Mouse (Mus musculus) kidney, adult 18-20 months (tissue): ENCODE data around the gene Lingo2.
"Not testable (repeated sequence)": the region's sequence is repeated elsewhere in the genome, so short reads cannot be mapped to it uniquely, and the experiment has no call there.

Experiments
- DNase-seq: peaks from one replicate; pipeline ENCODE4 v3.0.0; 2021

Gene Lingo2

DNA sequence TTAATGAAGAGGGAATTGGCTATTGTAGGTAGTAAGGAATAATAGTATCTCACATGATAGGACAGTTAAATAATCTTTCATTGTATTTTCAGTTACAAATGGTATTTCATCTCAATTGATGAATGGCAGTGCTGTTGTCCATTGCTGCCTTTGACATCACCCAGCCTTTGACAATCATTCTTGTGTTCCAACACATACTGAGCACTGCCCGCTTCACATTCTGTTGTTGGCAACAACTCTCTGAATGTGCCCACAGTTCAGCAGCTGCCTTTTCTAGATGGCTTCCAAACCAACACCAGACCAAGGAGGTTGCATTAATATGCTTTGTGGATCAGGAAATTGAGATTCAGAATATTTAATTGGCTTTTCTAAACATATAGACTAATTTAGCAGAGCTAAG is 1130.8 kb downstream of the Lingo2 start:
- no peak for DNase-seq

DNA sequence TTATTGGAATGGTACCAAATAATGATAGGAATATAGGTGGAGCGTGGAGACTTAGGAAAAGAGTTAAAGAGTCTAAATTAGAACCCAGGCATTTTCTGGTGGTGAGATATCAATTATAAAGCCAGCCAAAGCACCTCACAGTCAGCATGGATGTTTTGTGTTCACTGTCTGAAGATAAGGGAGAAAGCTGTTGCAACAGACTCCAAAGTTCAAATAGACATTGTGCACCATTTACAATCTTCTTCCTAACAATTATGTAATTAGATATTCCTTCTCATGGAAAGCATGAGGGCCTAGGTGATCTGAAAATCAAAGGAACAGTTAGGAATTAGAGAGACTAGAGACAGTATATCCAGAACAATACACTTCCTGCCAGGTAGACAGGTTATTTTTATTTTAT is 1136.8 kb downstream of the Lingo2 start:
- no peak for DNase-seq

DNA sequence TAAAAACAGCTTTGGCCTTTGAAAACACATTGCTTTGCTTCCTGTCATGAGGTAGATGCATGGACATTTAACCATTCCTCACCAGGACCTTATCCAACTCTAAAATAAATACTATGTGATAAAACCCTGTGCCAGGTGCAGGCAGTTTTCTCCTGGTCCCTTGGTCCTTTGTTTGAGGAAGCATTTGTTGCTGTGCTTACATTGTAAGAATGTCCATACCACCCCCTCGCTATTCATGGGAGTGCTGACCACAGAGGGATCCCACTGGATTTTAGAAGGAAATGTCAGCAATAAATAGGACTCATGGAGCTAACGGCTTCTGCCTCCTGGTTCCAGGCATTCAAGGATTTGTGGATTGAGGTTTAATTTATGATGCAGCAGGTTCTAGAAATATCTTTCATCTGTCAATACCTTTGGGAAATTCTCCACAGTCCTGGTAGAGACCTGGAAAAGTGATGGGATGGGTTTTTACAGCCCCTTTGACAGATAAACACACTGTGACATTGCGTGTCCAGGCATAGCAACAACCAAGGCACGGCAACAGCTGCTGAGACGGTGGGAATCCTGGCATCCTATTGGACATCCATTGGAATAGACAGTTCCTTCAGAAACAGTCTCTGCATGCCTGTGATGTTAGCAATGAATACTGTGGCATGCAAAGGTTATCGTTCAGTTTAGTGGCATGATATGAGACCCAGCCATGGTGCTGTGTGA is 1143.9 kb downstream of the Lingo2 start:
- no peak for DNase-seq

- DNase-seq = no peak
Measured at GRCm38 (mm10) chr4:35806881-35807464, 1144.6 kb downstream of the Lingo2 start.

DNA sequence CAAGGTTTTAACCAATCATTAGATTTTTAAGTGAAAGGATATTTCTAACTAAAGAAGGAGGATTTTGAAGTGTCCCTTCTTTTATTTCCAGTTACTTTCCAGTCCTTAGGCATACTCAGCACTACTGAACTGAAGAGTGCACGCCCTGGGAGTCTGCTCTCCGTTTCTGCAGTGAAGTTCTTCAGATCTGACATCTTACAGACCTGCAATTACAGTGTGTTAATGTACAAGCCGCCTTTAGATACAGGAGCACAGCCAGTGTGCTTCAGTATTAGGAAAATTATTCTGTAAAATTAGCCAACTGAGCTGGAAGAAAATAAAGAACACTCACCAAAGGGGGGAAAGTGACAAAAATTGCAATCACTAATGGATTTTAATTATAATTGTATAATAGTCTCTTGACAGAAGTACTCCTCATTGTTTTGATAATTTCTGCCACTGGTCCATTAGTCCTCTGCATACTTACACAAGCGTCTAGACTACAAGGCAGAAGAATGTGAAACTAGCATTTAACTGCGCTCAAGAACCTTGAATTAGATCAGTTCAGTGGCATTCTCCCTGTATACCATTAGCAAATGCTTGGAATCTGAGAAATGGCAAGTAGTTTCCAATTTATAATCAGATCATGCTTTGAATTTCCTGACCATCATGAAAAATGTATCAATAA is 1167.2 kb downstream of the Lingo2 start:
- no peak for DNase-seq

- DNase-seq = no peak
Measured at GRCm38 (mm10) chr4:35770810-35771209, 1180.7 kb downstream of the Lingo2 start.

- no peak for DNase-seq
Measured at GRCm38 (mm10) chr4:35766905-35767304, 1184.6 kb downstream of the Lingo2 start.

DNA sequence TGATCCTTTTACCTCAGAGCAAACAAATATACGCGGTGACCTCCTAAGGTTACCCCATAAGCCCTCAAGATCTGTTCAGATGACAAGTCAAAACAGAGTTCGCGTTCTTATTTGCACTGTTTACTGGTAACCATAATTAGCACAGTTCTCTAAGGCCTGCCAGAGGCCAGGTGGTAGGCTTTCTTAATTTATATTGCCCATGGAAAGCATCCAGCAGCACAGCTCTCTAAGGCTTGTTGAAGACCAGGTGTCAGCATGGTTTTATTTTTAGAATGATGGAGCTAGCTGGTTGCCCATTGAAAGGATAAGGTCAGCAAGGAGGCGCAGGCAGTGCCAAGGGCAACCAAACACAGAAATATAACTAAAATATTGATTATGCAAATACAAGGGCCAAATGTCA is 1190.4 kb downstream of the Lingo2 start:
- no peak for DNase-seq

DNA sequence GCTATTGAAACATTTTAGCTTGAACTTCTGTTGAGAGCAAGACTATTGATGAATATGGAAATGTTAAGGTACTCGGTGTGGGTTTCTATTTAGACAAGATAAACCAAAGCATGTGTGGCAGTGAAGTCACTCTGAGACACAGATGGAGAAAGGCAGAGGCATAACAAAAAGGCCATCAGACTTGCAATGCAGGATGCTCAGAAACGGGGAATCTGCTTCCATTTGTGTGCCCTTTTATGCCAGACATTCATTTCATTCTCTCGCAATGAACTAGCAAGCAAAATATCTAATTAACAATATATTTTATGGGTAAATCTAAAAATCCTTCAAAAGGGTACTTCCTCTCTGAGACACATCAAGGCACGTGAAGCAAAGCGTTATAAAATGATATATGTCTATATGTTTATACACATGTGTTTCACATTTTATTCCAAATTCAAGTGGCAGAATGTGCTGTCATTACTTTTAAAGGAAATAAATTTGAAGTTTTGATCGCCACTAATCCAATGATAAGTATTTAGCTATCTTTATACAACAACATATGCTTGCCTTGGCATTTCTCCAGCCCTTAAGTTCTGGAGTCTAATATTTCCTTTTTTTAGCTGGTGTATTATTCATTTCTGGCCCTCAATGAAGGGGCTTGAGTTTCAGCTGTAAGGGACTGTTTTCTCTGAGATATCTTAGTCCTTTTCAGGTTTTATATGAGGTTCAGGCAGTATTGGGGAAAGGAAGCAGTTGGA is 1199.3 kb downstream of the Lingo2 start:
- no peak for DNase-seq

- DNase-seq = no peak
Measured at GRCm38 (mm10) chr4:35746693-35747092, 1204.9 kb downstream of the Lingo2 start.

- DNase-seq = no peak
Measured at GRCm38 (mm10) chr4:35724774-35725173, 1226.8 kb downstream of the Lingo2 start.

- DNase-seq = no peak
Measured at GRCm38 (mm10) chr4:35704126-35704525, 1247.4 kb downstream of the Lingo2 start.

DNA sequence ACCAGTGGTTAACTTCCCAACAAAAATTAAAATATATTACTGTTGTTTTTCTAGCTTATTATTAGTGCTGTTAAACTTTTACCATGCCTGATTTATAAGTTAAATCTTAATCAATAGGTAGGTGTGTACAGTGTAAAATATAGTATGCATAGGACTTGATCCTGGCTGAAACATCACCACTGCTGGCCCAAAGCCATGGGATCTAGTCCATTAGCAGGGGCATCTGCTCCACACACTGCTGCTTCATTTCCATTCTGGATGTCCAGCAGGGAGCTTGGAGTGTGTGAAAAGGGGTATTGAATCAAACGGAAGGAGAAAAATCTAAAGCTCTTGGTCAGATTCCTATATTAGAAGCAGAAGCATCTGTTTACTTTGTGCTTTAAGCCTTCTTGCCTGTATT is 1248.9 kb downstream of the Lingo2 start:
- DNase-seq = no peak

DNA sequence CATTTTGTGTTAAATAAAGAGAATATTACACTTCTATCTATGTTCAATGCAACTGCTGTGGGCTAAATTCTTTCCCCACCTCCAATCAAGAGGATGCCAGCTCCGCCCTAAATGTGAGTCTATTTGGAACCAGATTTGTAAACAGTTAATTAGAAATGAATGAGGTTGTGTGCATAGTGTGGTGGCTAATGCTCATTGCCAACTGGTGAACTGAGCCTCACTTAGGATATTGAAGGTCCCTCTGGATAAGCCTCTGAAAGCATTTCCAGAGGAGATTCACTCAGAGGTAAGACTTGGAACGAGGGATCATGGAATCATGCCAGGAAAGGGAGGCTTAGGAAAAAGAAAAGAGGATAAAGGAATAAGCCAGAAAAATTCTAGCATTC is 1256.4 kb downstream of the Lingo2 start:
- DNase-seq = no peak

GRCm38 (mm10) chr4:35694360-35695136 is 1257.0 kb downstream of the Lingo2 start:
- no peak for DNase-seq

DNA sequence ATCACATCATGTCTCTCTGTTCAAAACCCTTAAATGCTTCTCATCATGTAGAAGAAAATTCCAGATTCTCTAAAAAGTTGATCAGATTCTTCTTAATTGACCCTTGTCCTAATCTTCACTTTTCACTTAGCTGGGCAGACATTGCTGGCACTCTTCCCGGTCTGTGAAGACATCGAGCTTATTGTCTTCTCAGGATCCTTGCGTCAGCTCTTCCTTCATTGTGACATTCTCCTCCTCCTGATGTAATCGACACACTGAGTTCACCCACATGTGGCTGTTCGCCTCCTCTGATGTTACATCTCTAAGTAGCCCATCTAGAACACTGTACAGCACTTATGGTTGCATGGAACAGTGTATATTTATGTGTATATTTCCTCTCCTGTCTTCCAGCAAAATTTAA is 1261.0 kb downstream of the Lingo2 start:
- no peak for DNase-seq

GRCm38 (mm10) chr4:35688498-35689240 is 1262.9 kb downstream of the Lingo2 start:
- not testable (repeated sequence) for DNase-seq
